Mouse (Mus musculus) neural tube, embryonic 12.5 days (tissue): ENCODE measurements around the gene Klrb1f. TPM values are rescaled to one million over a fixed set of nuclear protein-coding genes. Genes with fewer than 3 reads are reported as not detected.
A peak's percentile ranks its signal among the peaks of the same experiment; 100 is the strongest.

Source experiments
- ATAC-seq: fragments of 200-750 bp; cut with Nextera tagmentation; 2 replicates; pipeline ENCODE4 v1.8.0; 2017; ENCODE audit warnings: low read depth, mild to moderate bottlenecking, moderate TSS enrichment, moderate library complexity; ENCODE audit not compliant: low FRiP score
- H3K27ac ChIP-seq: fragments of 300-500 bp; sonication (generic); 2 replicates; pipeline ENCODE4 v1.5.1; 2016
- H3K27me3 ChIP-seq: fragments of 300-500 bp; sonication (generic); replicated peaks from 2 replicates; pipeline ENCODE4 v1.6.1; 2016; ENCODE audit warnings: mild to moderate bottlenecking
- H3K36me3 ChIP-seq: fragments of 300-500 bp; sonication (generic); 2 replicates; pipeline ENCODE4 v1.6.1; 2016; ENCODE audit warnings: mild to moderate bottlenecking
- H3K4me1 ChIP-seq: fragments of 300-500 bp; sonication (generic); 2 replicates; pipeline ENCODE4 v1.6.1; 2016
- H3K4me2 ChIP-seq: fragments of 300-500 bp; sonication (generic); replicated peaks from 2 replicates; pipeline ENCODE4 v1.6.1; 2016; ENCODE audit warnings: mild to moderate bottlenecking
- H3K4me3 ChIP-seq: fragments of 300-500 bp; sonication (generic); 2 replicates; pipeline ENCODE4 v1.5.1; 2016
- H3K9ac ChIP-seq: fragments of 300-500 bp; sonication (generic); 2 replicates; pipeline ENCODE4 v1.6.1; 2016; ENCODE audit warnings: mild to moderate bottlenecking
- H3K9me3 ChIP-seq: fragments of 300-500 bp; sonication (generic); 2 replicates; pipeline ENCODE4 v1.6.1; 2016; ENCODE audit warnings: mild to moderate bottlenecking
- WGBS: fragments of 180-500 bp; shearing (Covaris S2); methylation state at CpG from one replicate; pipeline ENCODE4 v1.1.7; 2016; 5-methylcytosine and 5-hydroxymethylcytosine counted together
- polyA plus RNA-seq: library from polyadenylated mRNA; unstranded; fragments of >200 nt; fragmentation: Nextera tagmentation; extraction: Ambion mirVana; gene quantifications from 2 replicates; pipeline ENCODE4 v1.2.1, GENCODE M21; 2016

Klrb1f gene
- polyA plus RNA-seq, 1 experiment from 2014 or later: 0.51 TPM

DNA sequence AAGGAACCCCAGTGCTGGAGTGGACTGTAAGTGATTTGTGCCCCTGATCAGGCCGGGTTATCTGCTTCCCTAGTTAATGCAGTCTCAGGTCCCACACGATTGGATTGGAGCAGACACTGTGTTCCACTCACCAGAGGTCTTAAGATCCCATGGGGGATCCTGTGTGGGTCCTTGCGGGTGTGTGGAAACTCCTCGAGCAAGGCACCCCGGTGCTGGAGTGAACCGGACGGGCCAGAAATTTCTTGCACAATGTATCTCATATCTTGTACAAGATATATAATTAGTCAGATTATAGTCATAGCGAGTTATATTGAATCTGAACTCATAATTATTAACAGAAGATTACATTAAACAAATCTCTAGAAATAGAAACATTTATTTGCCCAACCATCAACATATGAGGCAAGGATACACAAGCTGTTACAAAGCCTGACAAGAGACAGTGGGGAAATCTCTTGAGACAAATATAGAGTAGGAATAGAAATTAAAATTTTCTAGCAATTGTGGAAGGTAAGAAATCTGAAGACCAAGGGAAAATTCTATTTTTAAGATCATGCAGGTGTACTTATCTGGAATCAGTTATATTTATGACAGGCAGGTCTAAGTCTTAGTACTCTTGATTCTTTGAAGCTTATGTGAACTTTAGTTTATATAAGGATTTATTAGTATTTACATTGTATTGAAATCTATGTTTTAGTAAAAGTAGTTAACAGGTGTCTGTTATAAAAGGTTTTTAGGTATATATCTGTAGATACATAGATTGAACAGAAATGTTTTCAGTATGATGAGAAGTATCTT is 18.1 kb upstream of the Klrb1f start:
- H3K9ac ChIP-seq: no peak overlapping the region
- H3K4me3 ChIP-seq: no peak overlapping the region
- H3K9me3 ChIP-seq: no peaks in the 10 kb centered on the region
- ATAC-seq: no peak
- H3K27me3 ChIP-seq: no peaks in the 10 kb centered on the region
- no peak overlapping the region for H3K4me2 ChIP-seq
- H3K27ac ChIP-seq: no peak overlapping the region
- 87% methylated on average over 8 of the region's 8 CpGs for WGBS
- H3K4me1 ChIP-seq: no peaks in the 10 kb centered on the region
- H3K36me3 ChIP-seq: no peaks in the 10 kb centered on the region

DNA sequence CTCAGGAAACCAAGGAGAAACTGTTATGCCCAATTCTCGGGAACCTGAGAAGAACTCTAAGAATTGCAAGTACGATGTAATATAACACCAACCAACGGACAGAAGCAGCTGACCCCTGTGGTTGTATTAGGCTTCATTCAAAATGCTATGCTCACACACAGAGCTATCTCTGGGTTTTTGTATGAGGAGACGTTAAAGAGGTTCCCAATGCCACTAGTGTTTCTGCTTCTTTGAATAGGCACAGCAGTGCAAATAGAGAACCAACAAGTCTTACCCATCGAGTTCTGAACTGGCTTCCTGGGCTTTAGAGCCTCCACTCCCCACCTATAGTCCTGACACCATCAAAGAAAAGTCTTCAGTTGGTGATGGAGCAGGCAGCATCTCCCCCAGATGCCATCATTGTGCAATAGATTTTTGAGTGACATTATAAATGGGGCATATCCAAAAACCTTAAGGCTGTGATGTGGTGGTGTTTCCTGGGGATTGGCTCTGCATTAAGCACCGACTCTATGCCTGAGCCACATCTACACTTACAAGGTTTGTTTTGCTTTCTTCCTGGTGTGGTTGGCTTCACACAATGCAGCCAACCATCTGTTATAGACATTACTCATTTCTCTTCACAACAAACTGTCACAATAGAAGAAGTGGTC is 15.4 kb upstream of the Klrb1f start:
- Histone ChIP-seq H3K4me3 (no peak overlapping the region), H3K4me2 (no peak overlapping the region), H3K27me3 (no peaks in the 10 kb centered on the region), H3K9me3 (no peaks in the 10 kb centered on the region), H3K36me3 (no peaks in the 10 kb centered on the region), H3K9ac (no peak overlapping the region), H3K4me1 (no peaks in the 10 kb centered on the region), H3K27ac (no peak overlapping the region)
- no peak for ATAC-seq
- WGBS: 63% methylated on average over 6 of the region's 6 CpGs

- Histone ChIP-seq H3K4me3 (no peak overlapping the region), H3K4me1 (no peaks in the 10 kb centered on the region), H3K36me3 (no peaks in the 10 kb centered on the region), H3K27ac (no peak overlapping the region), H3K4me2 (no peak overlapping the region), H3K9ac (no peak overlapping the region), H3K9me3 (no peaks in the 10 kb centered on the region), H3K27me3 (no peaks in the 10 kb centered on the region)
- no peak for ATAC-seq
- WGBS: 79% methylated on average over 2 of the region's 2 CpGs
Observed at GRCm38 (mm10) chr6:129030964-129031363, 14.7 kb upstream of the Klrb1f start.

GRCm38 (mm10) chr6:129033397-129033796 is 12.3 kb upstream of the Klrb1f start:
- Histone ChIP-seq H3K36me3 (no peaks in the 10 kb centered on the region), H3K9me3 (no peaks in the 10 kb centered on the region), H3K4me2 (no peak overlapping the region), H3K27me3 (no peaks in the 10 kb centered on the region), H3K9ac (no peak overlapping the region), H3K27ac (no peak overlapping the region), H3K4me3 (no peak overlapping the region), H3K4me1 (no peaks in the 10 kb centered on the region)
- no peak for ATAC-seq
- 73% methylated on average over 2 of the region's 2 CpGs for WGBS

GRCm38 (mm10) chr6:129035017-129035416 is 10.7 kb upstream of the Klrb1f start:
- ATAC-seq: no peak
- WGBS: 85% methylated on average over 2 of the region's 2 CpGs
- Histone ChIP-seq H3K4me2 (no peak overlapping the region), H3K9me3 (no peaks in the 10 kb centered on the region), H3K27me3 (no peaks in the 10 kb centered on the region), H3K4me1 (no peaks in the 10 kb centered on the region), H3K4me3 (no peak overlapping the region), H3K9ac (no peak overlapping the region), H3K27ac (no peak overlapping the region), H3K36me3 (no peaks in the 10 kb centered on the region)

GRCm38 (mm10) chr6:129036326-129036725 is 9.4 kb upstream of the Klrb1f start:
- H3K4me2 ChIP-seq: no peak overlapping the region
- H3K36me3 ChIP-seq: no peaks in the 10 kb centered on the region
- no peaks in the 10 kb centered on the region for H3K27me3 ChIP-seq
- no peak overlapping the region for H3K4me3 ChIP-seq
- H3K27ac ChIP-seq: no peak overlapping the region
- no peak overlapping the region for H3K9ac ChIP-seq
- no peaks in the 10 kb centered on the region for H3K9me3 ChIP-seq
- ATAC-seq: no peak
- no peaks in the 10 kb centered on the region for H3K4me1 ChIP-seq

DNA sequence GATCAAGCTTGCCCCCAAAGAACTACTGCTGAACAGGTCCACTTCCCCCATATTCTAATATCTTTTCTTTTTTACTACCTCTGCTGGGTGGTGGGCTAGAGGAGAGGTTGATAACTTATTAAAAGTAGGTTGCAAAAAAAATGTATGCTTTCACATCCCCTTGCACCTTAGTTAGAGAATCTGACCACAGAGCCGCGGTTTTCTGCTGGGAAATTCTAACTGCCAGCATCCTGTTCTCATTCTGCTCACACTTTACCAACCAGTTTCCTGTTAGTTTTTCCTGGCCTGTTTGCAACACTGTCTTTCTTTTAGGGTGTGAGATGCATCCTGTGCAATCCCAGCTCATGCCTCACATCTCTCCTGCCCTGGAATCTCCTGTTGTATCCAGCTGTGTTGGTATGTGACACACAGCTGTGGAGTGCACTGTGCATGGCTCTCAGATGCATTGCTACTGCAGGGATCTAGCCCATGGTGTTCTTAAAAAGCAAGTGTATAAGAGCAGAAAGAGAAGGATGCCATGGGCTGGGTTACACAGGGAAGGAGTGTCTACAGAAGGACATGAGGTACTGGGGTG is 8.7 kb upstream of the Klrb1f start:
- WGBS: 85% methylated on average over 2 of the region's 2 CpGs
- no peaks in the 10 kb centered on the region for H3K4me1 ChIP-seq

GRCm38 (mm10) chr6:129041470-129041869 is 4.2 kb upstream of the Klrb1f start:
- Histone ChIP-seq H3K4me2 (no peak overlapping the region), H3K4me3 (no peak overlapping the region), H3K27ac (no peak overlapping the region), H3K27me3 (no peaks in the 10 kb centered on the region), H3K9me3 (no peaks in the 10 kb centered on the region), H3K9ac (no peak overlapping the region), H3K4me1 (no peaks in the 10 kb centered on the region), H3K36me3 (no peaks in the 10 kb centered on the region)
- ATAC-seq: no peak
- WGBS: 94% methylated on average over 2 of the region's 2 CpGs

More for the DNA sequence above, 8.7 kb upstream of the Klrb1f start:
- H3K27ac ChIP-seq: no peak overlapping the region
- no peaks in the 10 kb centered on the region for H3K36me3 ChIP-seq
- no peak overlapping the region for H3K9ac ChIP-seq
- no peak for ATAC-seq
- H3K4me3 ChIP-seq: no peak overlapping the region
- H3K27me3 ChIP-seq: no peaks in the 10 kb centered on the region
- no peak overlapping the region for H3K4me2 ChIP-seq
- no peaks in the 10 kb centered on the region for H3K9me3 ChIP-seq

DNA sequence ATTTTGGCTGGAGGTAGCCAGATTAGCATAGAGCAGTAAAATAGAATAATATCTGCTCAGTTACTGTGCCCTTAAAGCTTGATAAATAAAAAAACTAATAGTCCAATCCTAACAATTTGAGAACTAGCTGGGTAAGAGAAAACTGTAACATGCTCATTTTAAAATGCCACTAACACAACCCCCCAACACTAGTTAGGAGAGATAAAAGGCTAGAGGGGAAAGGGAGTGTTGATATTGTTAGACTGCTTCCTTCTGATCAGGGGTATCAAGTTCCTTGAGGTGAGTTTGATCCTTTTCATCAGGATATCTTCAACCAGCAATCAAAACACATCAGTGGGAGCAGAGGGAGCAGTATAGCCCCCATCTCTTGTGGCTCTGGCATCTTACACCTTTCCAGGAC is 3.2 kb upstream of the Klrb1f start:
- H3K4me1 ChIP-seq: no peaks in the 10 kb centered on the region
- H3K36me3 ChIP-seq: no peaks in the 10 kb centered on the region
- H3K27me3 ChIP-seq: no peaks in the 10 kb centered on the region
- no peak for ATAC-seq
- no peak overlapping the region for H3K4me3 ChIP-seq
- H3K9ac ChIP-seq: no peak overlapping the region
- no peak overlapping the region for H3K27ac ChIP-seq
- H3K9me3 ChIP-seq: no peaks in the 10 kb centered on the region
- no peak overlapping the region for H3K4me2 ChIP-seq

DNA sequence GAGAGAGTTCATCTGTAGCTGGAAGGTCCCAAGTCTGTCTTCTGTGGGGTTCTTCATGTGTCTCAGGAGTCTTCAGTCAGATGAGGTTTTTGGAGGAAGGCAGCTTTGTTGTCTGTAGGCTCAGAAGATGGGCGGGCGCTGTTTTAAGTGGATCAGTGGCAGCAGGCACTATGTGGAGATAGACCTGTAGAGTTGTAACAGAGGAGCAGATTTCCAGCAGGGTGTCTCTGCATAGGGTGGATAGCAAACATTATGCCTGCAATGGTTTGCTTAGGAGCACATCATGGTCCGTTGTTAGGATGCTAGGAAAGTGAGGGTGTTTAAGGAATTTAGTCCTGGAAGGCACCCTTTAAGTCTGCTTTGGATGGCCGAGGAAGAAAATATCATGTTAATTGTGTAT is 2.7 kb downstream of the Klrb1f start:
- 40% methylated on average over 4 of the region's 4 CpGs for WGBS
- no peak overlapping the region for H3K4me3 ChIP-seq
- H3K4me1 ChIP-seq: no peaks in the 10 kb centered on the region
- H3K9me3 ChIP-seq: no peaks in the 10 kb centered on the region
- H3K27ac ChIP-seq: no peak overlapping the region
- no peaks in the 10 kb centered on the region for H3K27me3 ChIP-seq
- no peak for ATAC-seq
- no peak overlapping the region for H3K9ac ChIP-seq
- no peaks in the 10 kb centered on the region for H3K36me3 ChIP-seq
- no peak overlapping the region for H3K4me2 ChIP-seq

GRCm38 (mm10) chr6:129048857-129049473 is 3.3 kb downstream of the Klrb1f start:
- Histone ChIP-seq H3K4me3 (peak overlapping the region; percentile 34), H3K9ac (peak overlapping the region; percentile 46), H3K9me3 (no peaks in the 10 kb centered on the region), H3K36me3 (no peaks in the 10 kb centered on the region), H3K4me1 (no peaks in the 10 kb centered on the region), H3K4me2 (peak overlapping the region; percentile 63), H3K27ac (no peak overlapping the region), H3K27me3 (no peaks in the 10 kb centered on the region)
- under 1% methylated on average over 13 of the region's 13 CpGs for WGBS
- ATAC-seq: peak; percentile 88

- Histone ChIP-seq H3K9ac (no peak overlapping the region), H3K9me3 (no peaks in the 10 kb centered on the region), H3K27ac (no peak overlapping the region), H3K27me3 (no peaks in the 10 kb centered on the region), H3K4me1 (no peaks in the 10 kb centered on the region), H3K36me3 (no peaks in the 10 kb centered on the region), H3K4me2 (peak overlapping the region; percentile 63), H3K4me3 (0 out of 2 replicates have a peak overlapping the region, but pooled peaks have one; percentile 15)
- 1% methylated on average over 8 of the region's 8 CpGs for WGBS
- peak; percentile 49; the same call in 1 of the 2 replicates for ATAC-seq
Observed at GRCm38 (mm10) chr6:129049596-129050251, 4.0 kb downstream of the Klrb1f start.
